Mouse (Mus musculus): ENCODE measurements around the gene Grm1. TPM values are rescaled to one million over a fixed set of nuclear protein-coding genes. Genes with fewer than 3 reads are reported as not detected.

Grm1 gene
- total and polyA plus RNA-seq, 3 experiments: not detected

DNA sequence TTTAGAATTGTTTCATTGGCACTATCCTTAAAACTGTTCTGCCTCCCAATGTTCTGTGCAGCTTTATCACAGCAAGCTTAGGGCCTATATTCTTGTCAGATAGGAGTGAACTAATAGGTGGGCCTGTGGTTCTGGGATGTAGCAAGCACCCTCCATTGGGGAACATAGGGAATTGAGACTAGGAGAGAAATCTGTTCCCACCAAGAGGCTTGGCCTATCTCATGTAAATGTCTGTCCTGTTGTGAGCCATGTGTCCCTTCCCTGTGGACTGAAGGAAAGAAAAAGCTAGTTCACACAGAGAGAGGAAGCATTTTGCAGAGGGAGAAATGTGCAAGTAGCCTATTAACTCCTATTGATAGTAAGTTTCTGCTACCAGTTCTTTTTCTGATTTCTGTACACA, 246.8 kb downstream of the Grm1 start:
- no peak for DNase-seq (ENCODE audit: extremely low read depth)
- no peaks in the 10 kb centered on the region for H3K79me2 ChIP-seq (replicated peaks; ENCODE audit: control insufficient read depth, extremely low read depth, insufficient read depth, poor library complexity, severe bottlenecking)
- H3K4me2 ChIP-seq (ENCODE audit: insufficient read depth, low read depth, poor library complexity, severe bottlenecking): no peak overlapping the region
- no peak for TF ChIP-seq ETS1 (conservative IDR thresholded peaks at IDR 0.05; ENCODE audit: low read depth, low read length)
- TF ChIP-seq MAZ (IDR thresholded peaks at IDR 0.05; ENCODE audit: low read depth, low read length): no peak
- TF ChIP-seq MAFK (IDR thresholded peaks at IDR 0.05; ENCODE audit: insufficient replicate concordance, low read length): no peak
- no peak for TF ChIP-seq MAX (IDR thresholded peaks at IDR 0.05; ENCODE audit: low read length)
- TF ChIP-seq NELFE (IDR thresholded peaks at IDR 0.05; ENCODE audit: low read depth, low read length): no peak
- no peak for TF ChIP-seq JUN (IDR thresholded peaks at IDR 0.05; ENCODE audit: insufficient read depth, low read depth, low read length)
- no peak for TF ChIP-seq USF2 (conservative IDR thresholded peaks at IDR 0.05; ENCODE audit: low read depth, low read length)
- TF ChIP-seq RCOR1 (conservative IDR thresholded peaks at IDR 0.05; ENCODE audit: low read depth, low read length): no peak
- no peak for TF ChIP-seq PAX5 (IDR thresholded peaks at IDR 0.05; ENCODE audit: low read length)
- TF ChIP-seq CHD2 (IDR thresholded peaks at IDR 0.05; ENCODE audit: low read length): no peak
- TF ChIP-seq MEF2A (IDR thresholded peaks at IDR 0.05; ENCODE audit: borderline replicate concordance, low read depth, low read length): no peak
- no peak for TF ChIP-seq POLR2AphosphoS2 (IDR thresholded peaks at IDR 0.05; ENCODE audit: low read depth, low read length)
- dilution Hi-C loops (cut with MboI; ENCODE audit: extremely low pct_ligation_motif_present, extremely low pct_unique_long_range_greater_than_20kb, low sequenced_read_pairs): no loop called here
- no peaks in the 10 kb centered on the region for H3K27me3 ChIP-seq (replicated peaks)
- no peak overlapping the region for H3K27ac ChIP-seq (ENCODE audit: insufficient read depth, low read depth)
- no peaks in the 10 kb centered on the region for H3K36me3 ChIP-seq (replicated peaks in 1 of 2; ENCODE audit: control insufficient read depth in 1 of 2, insufficient read depth in 1 of 2, low read length in 1 of 2)
- H3K4me1 ChIP-seq (ENCODE audit: control insufficient read depth in 1 of 2, insufficient read depth in 2 of 2): no peaks in the 10 kb centered on the region
- H3K9ac ChIP-seq (ENCODE audit: insufficient read depth, low read depth): no peak overlapping the region
- in situ Hi-C loops (cut with MboI; ENCODE audit: low pct_ligation_motif_present, low pct_unique_long_range_greater_than_20kb, low sequenced_read_pairs): no loop called here
- H3K4me3 ChIP-seq (replicated peaks in 1 of 3; ENCODE audit: low read depth in 2 of 3, low read length in 2 of 3, poor library complexity in 1 of 3): no peak overlapping the region
- no peaks in the 10 kb centered on the region for H3K9me3 ChIP-seq (replicated peaks; ENCODE audit: low read length)

DNA sequence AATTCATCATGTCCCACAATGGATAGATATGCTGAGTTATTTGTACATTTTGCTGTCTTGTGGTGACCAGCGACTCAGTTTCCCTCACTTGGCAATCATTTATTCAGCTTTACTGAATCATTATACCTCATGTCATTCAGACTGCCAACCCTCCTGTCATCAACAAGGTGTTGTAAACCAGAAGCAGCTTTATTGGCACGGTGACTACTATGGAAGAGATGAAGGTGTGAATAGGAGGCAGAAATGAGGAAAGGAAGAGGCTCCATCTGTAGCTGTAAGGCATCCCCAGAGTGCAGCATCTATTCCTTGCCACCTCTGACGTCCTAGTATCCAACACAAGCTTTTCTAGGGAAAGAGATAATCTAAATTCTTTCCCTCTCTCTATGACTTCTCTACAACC, 247.3 kb downstream of the Grm1 start:
- H3K4me1 ChIP-seq (ENCODE audit: control insufficient read depth in 1 of 2, insufficient read depth in 2 of 2): no peaks in the 10 kb centered on the region
- no peak overlapping the region for H3K27ac ChIP-seq (ENCODE audit: insufficient read depth, low read depth)
- H3K79me2 ChIP-seq (replicated peaks; ENCODE audit: control insufficient read depth, extremely low read depth, insufficient read depth, poor library complexity, severe bottlenecking): no peaks in the 10 kb centered on the region
- H3K4me2 ChIP-seq (ENCODE audit: insufficient read depth, low read depth, poor library complexity, severe bottlenecking): no peak overlapping the region
- in situ Hi-C loops (cut with MboI; ENCODE audit: low pct_ligation_motif_present, low pct_unique_long_range_greater_than_20kb, low sequenced_read_pairs) (no loop called here), dilution Hi-C loops (cut with MboI; ENCODE audit: extremely low pct_ligation_motif_present, extremely low pct_unique_long_range_greater_than_20kb, low sequenced_read_pairs) (no loop called here)
- no peaks in the 10 kb centered on the region for H3K36me3 ChIP-seq (replicated peaks in 1 of 2; ENCODE audit: control insufficient read depth in 1 of 2, insufficient read depth in 1 of 2, low read length in 1 of 2)
- no peak overlapping the region for H3K9ac ChIP-seq (ENCODE audit: insufficient read depth, low read depth)
- TF ChIP-seq ZNF384 (IDR thresholded peaks at IDR 0.05; ENCODE audit: low read depth, low read length) (no peak), HCFC1 (IDR thresholded peaks at IDR 0.05; ENCODE audit: low read depth, low read length) (no peak)
- DNase-seq (ENCODE audit: extremely low read depth): no peak
- no peak overlapping the region for H3K4me3 ChIP-seq (replicated peaks in 1 of 3; ENCODE audit: low read depth in 2 of 3, low read length in 2 of 3, poor library complexity in 1 of 3)
- H3K27me3 ChIP-seq (replicated peaks): no peaks in the 10 kb centered on the region
- no peaks in the 10 kb centered on the region for H3K9me3 ChIP-seq (replicated peaks; ENCODE audit: low read length)

DNA sequence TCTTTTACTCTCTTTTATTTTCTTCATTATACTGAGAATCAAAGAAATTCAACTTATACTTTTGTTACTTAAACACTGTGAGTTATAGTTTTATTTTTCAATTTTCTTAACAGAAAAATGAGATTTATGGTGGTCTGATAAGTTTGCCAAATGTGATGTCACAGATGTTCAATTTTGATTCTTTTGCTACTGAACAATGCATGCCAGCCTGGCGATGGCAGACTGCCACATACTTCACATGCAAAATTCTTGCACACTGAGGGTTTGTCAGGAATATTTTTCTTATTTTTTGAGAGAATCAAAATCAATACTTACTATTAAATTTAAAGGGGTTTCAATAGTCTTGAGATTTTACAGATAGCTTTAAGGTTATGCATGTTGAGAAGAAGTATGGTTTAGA, 251.0 kb downstream of the Grm1 start:
- TF ChIP-seq JUND (conservative IDR thresholded peaks at IDR 0.05; ENCODE audit: low read depth, low read length) (no peak), SIN3A (IDR thresholded peaks at IDR 0.05; ENCODE audit: low read length) (no peak), USF1 (IDR thresholded peaks at IDR 0.05; ENCODE audit: low read depth, low read length) (no peak), ZMIZ1 (IDR thresholded peaks at IDR 0.05; ENCODE audit: low read depth, low read length) (no peak), MAZ (IDR thresholded peaks at IDR 0.05; ENCODE audit: low read depth, low read length) (no peak), MXI1 (IDR thresholded peaks at IDR 0.05; ENCODE audit: low read depth, low read length) (no peak), MAFK (IDR thresholded peaks at IDR 0.05; ENCODE audit: insufficient replicate concordance, low read length) (no peak), ELF1 (IDR thresholded peaks at IDR 0.05; ENCODE audit: low read depth, low read length) (no peak), TBP (conservative IDR thresholded peaks at IDR 0.05; ENCODE audit: low read depth, low read length) (no peak), GABPA (IDR thresholded peaks at IDR 0.05; ENCODE audit: insufficient replicate concordance, low read depth, low read length) (no peak)
- no peak for DNase-seq (ENCODE audit: extremely low read depth)
- Histone ChIP-seq H3K9ac (ENCODE audit: insufficient read depth, low read depth) (no peak overlapping the region), H3K4me3 (replicated peaks in 1 of 3; ENCODE audit: low read depth in 2 of 3, low read length in 2 of 3, poor library complexity in 1 of 3) (no peak overlapping the region), H3K27ac (ENCODE audit: insufficient read depth, low read depth) (no peak overlapping the region), H3K9me3 (replicated peaks; ENCODE audit: low read length) (no peaks in the 10 kb centered on the region), H3K4me2 (ENCODE audit: insufficient read depth, low read depth, poor library complexity, severe bottlenecking) (no peak overlapping the region), H3K4me1 (ENCODE audit: control insufficient read depth in 1 of 2, insufficient read depth in 2 of 2) (peaks cover 3 to 5% of the 10 kb centered on the region in 2 experiments; a peak in 1 of 4 replicates), H3K27me3 (replicated peaks) (no peaks in the 10 kb centered on the region), H3K36me3 (replicated peaks in 1 of 2; ENCODE audit: control insufficient read depth in 1 of 2, insufficient read depth in 1 of 2, low read length in 1 of 2) (no peaks in the 10 kb centered on the region), H3K79me2 (replicated peaks; ENCODE audit: control insufficient read depth, extremely low read depth, insufficient read depth, poor library complexity, severe bottlenecking) (no peaks in the 10 kb centered on the region)
- in situ Hi-C loops (cut with MboI; ENCODE audit: low pct_ligation_motif_present, low pct_unique_long_range_greater_than_20kb, low sequenced_read_pairs) (no loop called here), dilution Hi-C loops (cut with MboI; ENCODE audit: extremely low pct_ligation_motif_present, extremely low pct_unique_long_range_greater_than_20kb, low sequenced_read_pairs) (no loop called here)
